Mouse (Mus musculus) left cerebral cortex, adult 9 months (tissue): Measurements from ENCODE around the gene Rab26.
A peak's percentile ranks its signal among the peaks of the same experiment; 100 is the strongest.

Experiments used
- DNase-seq, 2 experiments: peaks; one replicate each; pipeline ENCODE4 v3.0.0; 2022; ENCODE audit warnings: low spot score in 2 of 2

The Rab26 gene

GRCm38 (mm10) chr17:24534160-24534718, at the start of gene Rab26:
Rab26 (minus strand) TSS chr17:24534210.
- DNase-seq = no peak

- no peak for DNase-seq
Observed at GRCm38 (mm10) chr17:24580287-24580686, 46.3 kb upstream of the Rab26 start.

- DNase-seq = no peak
Observed at GRCm38 (mm10) chr17:24579532-24579931, 45.5 kb upstream of the Rab26 start.

- no peak for DNase-seq
Observed at GRCm38 (mm10) chr17:24573811-24574210, 39.8 kb upstream of the Rab26 start.

- no peak for DNase-seq
Observed at GRCm38 (mm10) chr17:24572651-24573245, 38.7 kb upstream of the Rab26 start.

- DNase-seq = no peak
Observed at GRCm38 (mm10) chr17:24569837-24570236, 35.8 kb upstream of the Rab26 start.

- DNase-seq = no peak
Observed at GRCm38 (mm10) chr17:24567034-24567779, 33.2 kb upstream of the Rab26 start.

GRCm38 (mm10) chr17:24565792-24566191, 31.8 kb upstream of the Rab26 start:
- DNase-seq = no peak

GRCm38 (mm10) chr17:24565092-24565491, 31.1 kb upstream of the Rab26 start:
- no peak for DNase-seq

GRCm38 (mm10) chr17:24564422-24564821, 30.4 kb upstream of the Rab26 start:
- DNase-seq = no peak

- no peak for DNase-seq
Observed at GRCm38 (mm10) chr17:24563638-24564037, 29.6 kb upstream of the Rab26 start.

- no peak for DNase-seq
Observed at GRCm38 (mm10) chr17:24561592-24561991, 27.6 kb upstream of the Rab26 start.

GRCm38 (mm10) chr17:24560301-24561028, 26.5 kb upstream of the Rab26 start:
- no peak for DNase-seq

GRCm38 (mm10) chr17:24559146-24559545, 25.1 kb upstream of the Rab26 start:
- no peak for DNase-seq

- no peak for DNase-seq
Observed at GRCm38 (mm10) chr17:24558600-24559099, 24.6 kb upstream of the Rab26 start.

- no peak for DNase-seq
Observed at GRCm38 (mm10) chr17:24557091-24557490, 23.1 kb upstream of the Rab26 start.

GRCm38 (mm10) chr17:24551050-24551444, 17.0 kb upstream of the Rab26 start:
- no peak for DNase-seq

GRCm38 (mm10) chr17:24550416-24551049, 16.5 kb upstream of the Rab26 start:
- DNase-seq = peak in 1 of 2 experiments; percentile 75

GRCm38 (mm10) chr17:24549618-24550415, 15.8 kb upstream of the Rab26 start, which contains the start of gene Pkd1:
Pkd1 (plus strand) TSS chr17:24549834.
- peak; percentile 99 for DNase-seq

GRCm38 (mm10) chr17:24548921-24549617, 15.1 kb upstream of the Rab26 start:
- peak in 1 of 2 experiments; percentile 73 for DNase-seq
